Comparison of ENCODE assay signal across 30 mouse cellular contexts in genomic region chr19:6372433-6372832, GRCm38 (mm10). TPM values are rescaled to one million over a fixed set of nuclear protein-coding genes. Genes with fewer than 3 reads are reported as not detected.
DNase-seq lines count a peak whose midpoint lies in the region; ATAC-seq and TF ChIP-seq lines count a peak whose summit lies in the region.
"Had no signal": no experiment of that assay in that cellular context is flagged by ENCODE, and none has a peak within 500 bp of the region (broad histone marks: within the 10 kb centered on the region; RNA-seq: fewer than 3 reads in every experiment).

No protein-coding gene starts in this region.

- intact Hi-C loops in gastrocnemius, adult 2 months (cut with DNase I), result loop anchor here (2.0 kb wide), 1 partner anchor 28 kb away; no protein-coding TSS in a partner anchor

- H3K4me1 ChIP-seq in CH12.LX (ENCODE audit: control insufficient read depth in 1 of 2, insufficient read depth in 2 of 2), result peaks cover 4 to 71% of the 10 kb centered on the region in 2 experiments; a peak in 3 of 4 replicates

- dilution Hi-C loops in CH12.LX (cut with MboI; ENCODE audit: extremely low pct_ligation_motif_present, extremely low pct_unique_long_range_greater_than_20kb, low sequenced_read_pairs), result no loop called here

- H3K36me3 ChIP-seq in CH12.LX (replicated peaks in 1 of 2; ENCODE audit: control insufficient read depth in 1 of 2, insufficient read depth in 1 of 2, low read length in 1 of 2), result peaks cover 89 to 98% of the 10 kb centered on the region in 2 experiments

- no peak overlapping the region for H3K4me2 ChIP-seq in CH12.LX (ENCODE audit: insufficient read depth, low read depth, poor library complexity, severe bottlenecking)
- H3K4me2 ChIP-seq: forebrain, embryonic 13.5 days; heart, embryonic 12.5 days; heart, embryonic 15.5 days; hindbrain, embryonic 14.5 days had no signal

- H3K9me3 ChIP-seq in CH12.LX (replicated peaks; ENCODE audit: low read length), result no peaks in the 10 kb centered on the region
- H3K9me3 ChIP-seq: forebrain, embryonic 10.5 days; forebrain, embryonic 13.5 days; G1E; heart, embryonic 12.5 days; heart, embryonic 15.5 days had no signal

- no peak overlapping the region for H3K4me3 ChIP-seq in gastrocnemius, adult 2 months
- no peak overlapping the region for H3K4me3 ChIP-seq in CH12.LX (replicated peaks in 1 of 3; ENCODE audit: low read depth in 2 of 3, low read length in 2 of 3, poor library complexity in 1 of 3)
- H3K4me3 ChIP-seq: forebrain, embryonic 10.5 days; forebrain, embryonic 13.5 days; heart, embryonic 12.5 days; heart, embryonic 15.5 days had no signal

- TF ChIP-seq POLR2A in CH12.LX (IDR thresholded peaks at IDR 0.05; ENCODE audit: low read depth, low read length), result 0 out of 2 replicates have a peak, but pooled peaks have one; percentile 0

- no peak for TF ChIP-seq CTCF in gastrocnemius, adult 2 months (IDR thresholded peaks at IDR 0.05)
- no peak for TF ChIP-seq CTCF in CH12.LX (conservative IDR thresholded peaks at IDR 0.05 in 1 of 2, IDR thresholded peaks at IDR 0.05 in 1 of 2; ENCODE audit: low read depth in 2 of 2, low read length in 2 of 2)

- H3K9ac ChIP-seq in CH12.LX (ENCODE audit: insufficient read depth, low read depth), result no peak overlapping the region
- H3K9ac ChIP-seq: forebrain, embryonic 13.5 days; heart, embryonic 12.5 days; heart, embryonic 15.5 days; hindbrain, embryonic 14.5 days had no signal

- no peak for TF ChIP-seq RAD21 in CH12.LX (IDR thresholded peaks at IDR 0.05; ENCODE audit: low read depth, low read length)

- H3K27me3 ChIP-seq in CH12.LX (replicated peaks), result no peaks in the 10 kb centered on the region
- H3K27me3 ChIP-seq: forebrain, embryonic 13.5 days; heart, embryonic 12.5 days; heart, embryonic 15.5 days had no signal

- H3K79me2 ChIP-seq in CH12.LX (replicated peaks; ENCODE audit: control insufficient read depth, extremely low read depth, insufficient read depth, poor library complexity, severe bottlenecking), result peaks cover 39% of the 10 kb centered on the region

- no peak overlapping the region for H3K27ac ChIP-seq in gastrocnemius, adult 2 months
- H3K27ac ChIP-seq in CH12.LX (ENCODE audit: insufficient read depth, low read depth), result no peak overlapping the region
- H3K27ac ChIP-seq: forebrain, embryonic 10.5 days; forebrain, embryonic 13.5 days; heart, embryonic 15.5 days; hindbrain, embryonic 14.5 days; hindbrain, postnatal 0 days had no signal

- in situ Hi-C loops in CH12.LX (cut with MboI; ENCODE audit: low pct_ligation_motif_present, low pct_unique_long_range_greater_than_20kb, low sequenced_read_pairs), result no loop called here

- DNase-seq in gastrocnemius, adult 2 months, result peak; percentile 8
- DNase-seq in gastrocnemius, postnatal 10 days, result no peak
- DNase-seq in 3T3-L1 (ENCODE audit: low read depth, low spot score) (peak; percentile 84), CH12.LX (ENCODE audit: extremely low read depth) (no peak), NIH3T3 (ENCODE audit: low read depth) (peak; percentile 25)
- no peak for DNase-seq in embryo, embryonic 9.5 days (ENCODE audit: extremely low spot score)
- no peak for DNase-seq in urinary bladder, adult 2 months (ENCODE audit: low spot score)
- DNase-seq: adrenal gland, adult 2 months; adrenal gland, postnatal 14 days; cerebellum, adult 11-12 months; cerebellum, adult 8-10 months; cerebellum, postnatal 10 days; cerebellum, postnatal 36 days; embryo, embryonic 11 days; gastrocnemius, postnatal 36 days; heart, adult 11 months; heart, postnatal 14 days; heart, postnatal 4 days; kidney, adult 18-20 months had no signal

- no peak for TF ChIP-seq EP300 in CH12.LX (IDR thresholded peaks at IDR 0.05; ENCODE audit: low read length)

- ATAC-seq in granulocyte monocyte progenitor cell, adult 5-6 weeks (replicated peaks; ENCODE audit: poor library complexity, severe bottlenecking), result no peak
- ATAC-seq: forebrain, embryonic 13.5 days; forebrain, embryonic 16.5 days; hindbrain, postnatal 0 days; inflammation-experienced regulatory T-cells, adult 6 months; intestine, embryonic 16.5 days had no signal

TF ChIP-seq in CH12.LX, 34 proteins besides CTCF, POLR2A, EP300 and RAD21:
- no peak for TF ChIP-seq NELFE (IDR thresholded peaks at IDR 0.05; ENCODE audit: low read depth, low read length)
- TF ChIP-seq KAT2A (IDR thresholded peaks at IDR 0.05; ENCODE audit: insufficient replicate concordance, low read length), result no peak
- no peak for TF ChIP-seq TBP (conservative IDR thresholded peaks at IDR 0.05; ENCODE audit: low read depth, low read length)
- no peak for TF ChIP-seq MAX (IDR thresholded peaks at IDR 0.05; ENCODE audit: low read length)
- TF ChIP-seq MYC (IDR thresholded peaks at IDR 0.05; ENCODE audit: low read depth, low read length), result no peak
- no peak for TF ChIP-seq USF1 (IDR thresholded peaks at IDR 0.05; ENCODE audit: low read depth, low read length)
- no peak for TF ChIP-seq RCOR1 (conservative IDR thresholded peaks at IDR 0.05; ENCODE audit: low read depth, low read length)
- TF ChIP-seq SMC3 (IDR thresholded peaks at IDR 0.05; ENCODE audit: low read depth, low read length), result no peak
- TF ChIP-seq BHLHE40 (IDR thresholded peaks at IDR 0.05; ENCODE audit: low read depth, low read length), result no peak
- TF ChIP-seq E2F4 (IDR thresholded peaks at IDR 0.05; ENCODE audit: insufficient replicate concordance, low read depth, low read length), result no peak
- no peak for TF ChIP-seq ELF1 (IDR thresholded peaks at IDR 0.05; ENCODE audit: low read depth, low read length)
- no peak for TF ChIP-seq JUND (conservative IDR thresholded peaks at IDR 0.05; ENCODE audit: low read depth, low read length)
- no peak for TF ChIP-seq MAZ (IDR thresholded peaks at IDR 0.05; ENCODE audit: low read depth, low read length)

RNA-seq across cellular contexts. Expression of gene Sf1, which starts 8.9 kb away (rescaled TPM):
- 10 to 100 TPM; 95.2 to 98.6 TPM for total RNA-seq in gastrocnemius, adult 2 months (2021)
- total RNA-seq in gastrocnemius, postnatal 10 days (2021), result 100 to 1,000 TPM in 1 of 2 experiments, 10 to 100 TPM in 1; 88.6 to 123 TPM
- total RNA-seq in CH12.LX (2012; rRNA removed), result 70.4 and 83.2 TPM in 2 replicates
- total RNA-seq in CH12.LX (2014; rRNA removed), result 54.5 and 64.7 TPM in 2 replicates
- polyA plus RNA-seq in CH12.LX (2012; ENCODE audit: insufficient read length, low read depth), result 229 and 251 TPM in 2 replicates
- polyA plus RNA-seq in urinary bladder, adult 2 months (2012; rRNA removed), result 89.7 and 158 TPM in 2 replicates
- 286 and 301 TPM in 2 replicates for total RNA-seq in granulocyte monocyte progenitor cell, adult 5-6 weeks (2014; fragmentation: Nextera tagmentation)
- 187 and 209 TPM in 2 replicates for total RNA-seq in granulocyte monocyte progenitor cell, adult 5-6 weeks (2017)

RNA-seq across cellular contexts. Expression of gene Pygm, which starts 11.8 kb away (rescaled TPM):
- total RNA-seq in gastrocnemius, adult 2 months (2021), result over 10,000 TPM in 1 of 2 experiments, 1,000 to 10,000 TPM in 1; 6,181 to 10,031 TPM
- 1,000 to 10,000 TPM; 3,066 to 3,425 TPM for total RNA-seq in gastrocnemius, postnatal 10 days (2021)
- total RNA-seq in CH12.LX (2012; rRNA removed), result 0.47 and 0.63 TPM in 2 replicates
- total RNA-seq in CH12.LX (2014; rRNA removed), result 0.32 and 0.92 TPM in 2 replicates
- polyA plus RNA-seq in CH12.LX (2012; ENCODE audit: insufficient read length, low read depth), result 1.2 and 2.0 TPM in 2 replicates
- 34.8 and 47.2 TPM in 2 replicates for polyA plus RNA-seq in urinary bladder, adult 2 months (2012; rRNA removed)
- total RNA-seq in granulocyte monocyte progenitor cell, adult 5-6 weeks (2014; fragmentation: Nextera tagmentation), result 0.92 and 6.9 TPM in 2 replicates
- 0.41 TPM in 1 of 2 replicates, not detected in the other for total RNA-seq in granulocyte monocyte progenitor cell, adult 5-6 weeks (2017)

RNA-seq across cellular contexts. Expression of gene Rasgrp2, which starts 26.7 kb away (rescaled TPM):
- total RNA-seq in gastrocnemius, adult 2 months (2021), result 10 to 100 TPM; 14.9 to 24.6 TPM
- 10 to 100 TPM; 30.5 to 31.4 TPM for total RNA-seq in gastrocnemius, postnatal 10 days (2021)
- total RNA-seq in CH12.LX (2012; rRNA removed) (16.9 and 22.0 TPM in 2 replicates), CH12.LX (2014; rRNA removed) (7.4 and 9.3 TPM in 2 replicates)
- 26.0 and 37.9 TPM in 2 replicates for polyA plus RNA-seq in CH12.LX (2012; ENCODE audit: insufficient read length, low read depth)
- 106 and 109 TPM in 2 replicates for polyA plus RNA-seq in urinary bladder, adult 2 months (2012; rRNA removed)
- total RNA-seq in granulocyte monocyte progenitor cell, adult 5-6 weeks (2014; fragmentation: Nextera tagmentation), result 279 and 345 TPM in 2 replicates
- total RNA-seq in granulocyte monocyte progenitor cell, adult 5-6 weeks (2017), result 308 and 310 TPM in 2 replicates

RNA-seq across cellular contexts. Expression of gene Map4k2, which starts 31.5 kb away (rescaled TPM):
- 10 to 100 TPM; 13.1 to 14.2 TPM for total RNA-seq in gastrocnemius, adult 2 months (2021)
- 10 to 100 TPM; 11.9 to 19.3 TPM for total RNA-seq in gastrocnemius, postnatal 10 days (2021)
- 77.6 and 95.2 TPM in 2 replicates for total RNA-seq in CH12.LX (2012; rRNA removed)
- 55.5 and 56.7 TPM in 2 replicates for total RNA-seq in CH12.LX (2014; rRNA removed)
- 119 and 127 TPM in 2 replicates for polyA plus RNA-seq in CH12.LX (2012; ENCODE audit: insufficient read length, low read depth)
- polyA plus RNA-seq in urinary bladder, adult 2 months (2012; rRNA removed), result 63.7 and 88.3 TPM in 2 replicates
- total RNA-seq in granulocyte monocyte progenitor cell, adult 5-6 weeks (2014; fragmentation: Nextera tagmentation), result 50.7 and 54.7 TPM in 2 replicates
- 26.1 and 30.6 TPM in 2 replicates for total RNA-seq in granulocyte monocyte progenitor cell, adult 5-6 weeks (2017)

RNA-seq across cellular contexts. Expression of gene Men1, which starts 37.7 kb away (rescaled TPM):
- 1 to 10 TPM; 7.0 to 7.8 TPM for total RNA-seq in gastrocnemius, adult 2 months (2021)
- total RNA-seq in gastrocnemius, postnatal 10 days (2021), result 10 to 100 TPM; 11.3 to 12.9 TPM
- total RNA-seq in CH12.LX (2012; rRNA removed), result 42.9 and 43.0 TPM in 2 replicates
- total RNA-seq in CH12.LX (2014; rRNA removed), result 23.5 and 24.9 TPM in 2 replicates
- 50.7 and 67.8 TPM in 2 replicates for polyA plus RNA-seq in CH12.LX (2012; ENCODE audit: insufficient read length, low read depth)
- 34.3 and 37.7 TPM in 2 replicates for polyA plus RNA-seq in urinary bladder, adult 2 months (2012; rRNA removed)
- total RNA-seq in granulocyte monocyte progenitor cell, adult 5-6 weeks (2014; fragmentation: Nextera tagmentation), result 37.7 and 54.2 TPM in 2 replicates
- total RNA-seq in granulocyte monocyte progenitor cell, adult 5-6 weeks (2017), result 30.5 and 33.4 TPM in 2 replicates

Comparison
In these comparisons a context has a peak if more than half of its experiments do, and no peak if none do; other contexts are left out.
1. DNase-seq: peak in gastrocnemius, adult 2 months (single experiment), 3T3-L1 (single experiment) and NIH3T3 (single experiment); none in gastrocnemius, postnatal 10 days (single experiment), CH12.LX (single experiment), embryo, embryonic 9.5 days (single experiment) and urinary bladder, adult 2 months (single experiment).
2. RNA of gene Pygm, which starts 11.8 kb away (total RNA-seq): 6,181 to 10,031 TPM in gastrocnemius, adult 2 months and 3,066 to 3,425 TPM in gastrocnemius, postnatal 10 days; 0.41 to 6.9 TPM in granulocyte monocyte progenitor cell, adult 5-6 weeks and 0.32 to 0.92 TPM in CH12.LX; every median in the first group is over 100 times any median in the second.
3. RNA of gene Rasgrp2, which starts 26.7 kb away (total RNA-seq): 279 to 345 TPM in granulocyte monocyte progenitor cell, adult 5-6 weeks; 30.5 to 31.4 TPM in gastrocnemius, postnatal 10 days, 14.9 to 24.6 TPM in gastrocnemius, adult 2 months and 7.4 to 22.0 TPM in CH12.LX; every median in the first group is over 4 times any median in the second.